Mouse (Mus musculus): ENCODE data around the gene Timp3. TPM values are rescaled to one million over a fixed set of nuclear protein-coding genes. Genes with fewer than 3 reads are reported as not detected.
A peak's percentile ranks its signal among the peaks of the same experiment; 100 is the strongest.

Timp3 gene
- polyA plus RNA-seq, 1 experiment from 2014 or later = 91.7 TPM

GRCm38 (mm10) chr10:86302761-86303494 lies 2.8 kb downstream of the Timp3 start:
- Histone ChIP-seq H3K27me3 (ENCODE audit: control insufficient read depth, insufficient read depth, low read length) (no peaks in the 10 kb centered on the region), H3K4me1 (ENCODE audit: control insufficient read depth, insufficient read depth, low read length) (peaks cover 22% of the 10 kb centered on the region), H3K4me3 (ENCODE audit: low read length) (peak overlapping the region; percentile 87), H3K36me3 (ENCODE audit: control insufficient read depth, insufficient read depth) (peaks cover 9% of the 10 kb centered on the region), H3K9ac (ENCODE audit: low read length) (peak overlapping the region; percentile 96), H3K27ac (ENCODE audit: low read length) (peak overlapping the region; percentile 87), H3K4me2 (ENCODE audit: low read depth, low read length) (peak overlapping the region; percentile 72), H3K9me3 (replicated peaks; ENCODE audit: control insufficient read depth, low read length) (no peaks in the 10 kb centered on the region)
- ATAC-seq (replicated peaks; ENCODE audit: extremely low read depth, insufficient read depth, low FRiP score) = peak; percentile 62
- WGBS = 26% methylated on average over 8 of the region's 8 CpGs

- Histone ChIP-seq H3K9ac (ENCODE audit: low read length) (peak overlapping the region; percentile 46), H3K4me1 (ENCODE audit: control insufficient read depth, insufficient read depth, low read length) (peaks cover 22% of the 10 kb centered on the region), H3K36me3 (ENCODE audit: control insufficient read depth, insufficient read depth) (peaks cover 14% of the 10 kb centered on the region), H3K27me3 (ENCODE audit: control insufficient read depth, insufficient read depth, low read length) (no peaks in the 10 kb centered on the region), H3K4me2 (ENCODE audit: low read depth, low read length) (peak overlapping the region; percentile 72), H3K4me3 (ENCODE audit: low read length) (peak overlapping the region; percentile 87), H3K27ac (ENCODE audit: low read length) (no peak overlapping the region), H3K9me3 (replicated peaks; ENCODE audit: control insufficient read depth, low read length) (no peaks in the 10 kb centered on the region)
- ATAC-seq (replicated peaks; ENCODE audit: extremely low read depth, insufficient read depth, low FRiP score) = no peak
- WGBS = 32% methylated on average over 2 of the region's 2 CpGs
These were observed 3.3 kb downstream of the Timp3 start for GRCm38 (mm10) chr10:86303495-86303876.

- peaks cover 14% of the 10 kb centered on the region for H3K36me3 ChIP-seq (ENCODE audit: control insufficient read depth, insufficient read depth)
These were observed 4.4 kb downstream of the Timp3 start for GRCm38 (mm10) chr10:86304583-86304982.

GRCm38 (mm10) chr10:86307235-86307634 lies 7.1 kb downstream of the Timp3 start:
- Histone ChIP-seq H3K27ac (ENCODE audit: low read length) (no peak overlapping the region), H3K9ac (ENCODE audit: low read length) (no peak overlapping the region), H3K36me3 (ENCODE audit: control insufficient read depth, insufficient read depth) (peaks cover 14% of the 10 kb centered on the region), H3K4me2 (ENCODE audit: low read depth, low read length) (no peak overlapping the region), H3K4me1 (ENCODE audit: control insufficient read depth, insufficient read depth, low read length) (peaks cover 30% of the 10 kb centered on the region), H3K9me3 (replicated peaks; ENCODE audit: control insufficient read depth, low read length) (no peaks in the 10 kb centered on the region), H3K27me3 (ENCODE audit: control insufficient read depth, insufficient read depth, low read length) (no peaks in the 10 kb centered on the region), H3K4me3 (ENCODE audit: low read length) (no peak overlapping the region)
- 86% methylated on average over 4 of the region's 4 CpGs for WGBS
- ATAC-seq (replicated peaks; ENCODE audit: extremely low read depth, insufficient read depth, low FRiP score) = no peak

More at GRCm38 (mm10) chr10:86304583-86304982, 4.4 kb downstream of the Timp3 start:
- Histone ChIP-seq H3K4me3 (ENCODE audit: low read length) (no peak overlapping the region), H3K4me1 (ENCODE audit: control insufficient read depth, insufficient read depth, low read length) (peaks cover 22% of the 10 kb centered on the region), H3K27me3 (ENCODE audit: control insufficient read depth, insufficient read depth, low read length) (no peaks in the 10 kb centered on the region), H3K27ac (ENCODE audit: low read length) (no peak overlapping the region; the same call in 1 of the 2 replicates), H3K9ac (ENCODE audit: low read length) (0 out of 2 replicates have a peak overlapping the region, but pooled peaks have one; percentile 16), H3K4me2 (ENCODE audit: low read depth, low read length) (no peak overlapping the region), H3K9me3 (replicated peaks; ENCODE audit: control insufficient read depth, low read length) (no peaks in the 10 kb centered on the region)
- ATAC-seq (replicated peaks; ENCODE audit: extremely low read depth, insufficient read depth, low FRiP score) = no peak
- 22% methylated on average over 2 of the region's 2 CpGs for WGBS

GRCm38 (mm10) chr10:86310527-86310926 lies 10.4 kb downstream of the Timp3 start:
- H3K4me1 ChIP-seq (ENCODE audit: control insufficient read depth, insufficient read depth, low read length) = peaks cover 36% of the 10 kb centered on the region
- 0 out of 2 replicates have a peak, but pooled peaks have one; percentile 63 for ATAC-seq (replicated peaks; ENCODE audit: extremely low read depth, insufficient read depth, low FRiP score)
- H3K4me3 ChIP-seq (ENCODE audit: low read length) = no peak overlapping the region
- no peak overlapping the region for H3K4me2 ChIP-seq (ENCODE audit: low read depth, low read length)
- H3K27me3 ChIP-seq (ENCODE audit: control insufficient read depth, insufficient read depth, low read length) = no peaks in the 10 kb centered on the region
- no peaks in the 10 kb centered on the region for H3K9me3 ChIP-seq (replicated peaks; ENCODE audit: control insufficient read depth, low read length)
- no peak overlapping the region for H3K9ac ChIP-seq (ENCODE audit: low read length)
- WGBS = 38% methylated on average over 6 of the region's 6 CpGs
- peaks cover 11% of the 10 kb centered on the region for H3K36me3 ChIP-seq (ENCODE audit: control insufficient read depth, insufficient read depth)
- peak overlapping the region; percentile 28; the same call in 1 of the 2 replicates for H3K27ac ChIP-seq (ENCODE audit: low read length)

- no peak overlapping the region for H3K4me3 ChIP-seq (ENCODE audit: low read length)
- H3K36me3 ChIP-seq (ENCODE audit: control insufficient read depth, insufficient read depth) = peaks cover 6% of the 10 kb centered on the region; the same call in 1 of the 2 replicates
- peak overlapping the region; percentile 80 for H3K27ac ChIP-seq (ENCODE audit: low read length)
- ATAC-seq (replicated peaks; ENCODE audit: extremely low read depth, insufficient read depth, low FRiP score) = no peak
- WGBS = 88% methylated on average over 3 of the region's 3 CpGs
- no peaks in the 10 kb centered on the region for H3K9me3 ChIP-seq (replicated peaks; ENCODE audit: control insufficient read depth, low read length)
- H3K4me1 ChIP-seq (ENCODE audit: control insufficient read depth, insufficient read depth, low read length) = peaks cover 49% of the 10 kb centered on the region
- H3K4me2 ChIP-seq (ENCODE audit: low read depth, low read length) = no peak overlapping the region
- H3K27me3 ChIP-seq (ENCODE audit: control insufficient read depth, insufficient read depth, low read length) = no peaks in the 10 kb centered on the region
- 0 out of 2 replicates have a peak overlapping the region, but pooled peaks have one; percentile 39 for H3K9ac ChIP-seq (ENCODE audit: low read length)
These were observed 12.8 kb downstream of the Timp3 start for GRCm38 (mm10) chr10:86312976-86313375.

GRCm38 (mm10) chr10:86313448-86313847 lies 13.3 kb downstream of the Timp3 start:
- peak overlapping the region; percentile 80 for H3K27ac ChIP-seq (ENCODE audit: low read length)
- H3K9ac ChIP-seq (ENCODE audit: low read length) = 0 out of 2 replicates have a peak overlapping the region, but pooled peaks have one; percentile 39
- whole genome bisulfite sequencing = 35% methylated on average over 1 of the region's 1 CpGs
- H3K4me1 ChIP-seq (ENCODE audit: control insufficient read depth, insufficient read depth, low read length) = peaks cover 51% of the 10 kb centered on the region
- H3K4me3 ChIP-seq (ENCODE audit: low read length) = no peak overlapping the region
- 0 out of 2 replicates have a peak, but pooled peaks cover 2% of the 10 kb centered on the region for H3K36me3 ChIP-seq (ENCODE audit: control insufficient read depth, insufficient read depth)
- H3K9me3 ChIP-seq (replicated peaks; ENCODE audit: control insufficient read depth, low read length) = no peaks in the 10 kb centered on the region
- H3K27me3 ChIP-seq (ENCODE audit: control insufficient read depth, insufficient read depth, low read length) = no peaks in the 10 kb centered on the region
- H3K4me2 ChIP-seq (ENCODE audit: low read depth, low read length) = no peak overlapping the region
- peak; percentile 72 for ATAC-seq (replicated peaks; ENCODE audit: extremely low read depth, insufficient read depth, low FRiP score)

- Histone ChIP-seq H3K36me3 (ENCODE audit: control insufficient read depth, insufficient read depth) (0 out of 2 replicates have a peak, but pooled peaks cover 2% of the 10 kb centered on the region), H3K4me1 (ENCODE audit: control insufficient read depth, insufficient read depth, low read length) (peaks cover 51% of the 10 kb centered on the region), H3K9me3 (replicated peaks; ENCODE audit: control insufficient read depth, low read length) (no peaks in the 10 kb centered on the region), H3K4me2 (ENCODE audit: low read depth, low read length) (no peak overlapping the region), H3K4me3 (ENCODE audit: low read length) (no peak overlapping the region), H3K27me3 (ENCODE audit: control insufficient read depth, insufficient read depth, low read length) (no peaks in the 10 kb centered on the region), H3K27ac (ENCODE audit: low read length) (no peak overlapping the region), H3K9ac (ENCODE audit: low read length) (peak overlapping the region; percentile 11; the same call in 1 of the 2 replicates)
- WGBS = 43% methylated on average over 3 of the region's 3 CpGs
- no peak for ATAC-seq (replicated peaks; ENCODE audit: extremely low read depth, insufficient read depth, low FRiP score)
These were observed 15.3 kb downstream of the Timp3 start for GRCm38 (mm10) chr10:86315513-86315912.

GRCm38 (mm10) chr10:86317633-86318032 lies 17.5 kb downstream of the Timp3 start:
- Histone ChIP-seq H3K4me1 (ENCODE audit: control insufficient read depth, insufficient read depth, low read length) (peaks cover 48% of the 10 kb centered on the region), H3K9ac (ENCODE audit: low read length) (no peak overlapping the region)
- no peak for ATAC-seq (replicated peaks; ENCODE audit: extremely low read depth, insufficient read depth, low FRiP score)

More at GRCm38 (mm10) chr10:86317633-86318032, 17.5 kb downstream of the Timp3 start:
- H3K27ac ChIP-seq (ENCODE audit: low read length) = no peak overlapping the region
- no peaks in the 10 kb centered on the region for H3K9me3 ChIP-seq (replicated peaks; ENCODE audit: control insufficient read depth, low read length)
- H3K36me3 ChIP-seq (ENCODE audit: control insufficient read depth, insufficient read depth) = 0 out of 2 replicates have a peak, but pooled peaks cover 2% of the 10 kb centered on the region
- H3K4me2 ChIP-seq (ENCODE audit: low read depth, low read length) = no peak overlapping the region
- no peaks in the 10 kb centered on the region for H3K27me3 ChIP-seq (ENCODE audit: control insufficient read depth, insufficient read depth, low read length)
- no peak overlapping the region for H3K4me3 ChIP-seq (ENCODE audit: low read length)
- WGBS = 57% methylated on average over 7 of the region's 7 CpGs
